Mouse (Mus musculus): Measurements from ENCODE around the gene Klhl29.
A peak's percentile ranks its signal among the peaks of the same experiment; 100 is the strongest.

The Klhl29 gene

DNA sequence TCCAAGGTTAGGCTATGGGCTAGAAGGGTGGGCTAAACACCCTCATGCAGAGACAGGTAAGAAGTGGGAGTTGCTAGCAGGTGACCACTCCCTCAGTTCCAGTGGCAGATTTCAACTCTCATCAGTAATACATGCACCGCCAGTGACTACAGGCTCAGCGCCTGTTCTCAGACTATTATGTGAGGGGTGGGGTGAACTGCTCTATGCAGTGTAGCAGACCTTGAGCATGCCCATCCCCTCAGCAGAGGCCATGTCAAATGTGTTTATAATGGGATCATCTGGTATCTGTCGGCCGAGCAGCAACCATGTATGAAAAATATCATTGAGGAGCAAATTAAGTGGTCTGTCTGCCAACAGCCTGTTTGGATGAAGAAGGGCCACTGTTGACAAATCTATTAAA, 72.4 kb downstream of the Klhl29 start:
- no peak for DNase-seq (ENCODE audit: low read depth, low spot score)

DNA sequence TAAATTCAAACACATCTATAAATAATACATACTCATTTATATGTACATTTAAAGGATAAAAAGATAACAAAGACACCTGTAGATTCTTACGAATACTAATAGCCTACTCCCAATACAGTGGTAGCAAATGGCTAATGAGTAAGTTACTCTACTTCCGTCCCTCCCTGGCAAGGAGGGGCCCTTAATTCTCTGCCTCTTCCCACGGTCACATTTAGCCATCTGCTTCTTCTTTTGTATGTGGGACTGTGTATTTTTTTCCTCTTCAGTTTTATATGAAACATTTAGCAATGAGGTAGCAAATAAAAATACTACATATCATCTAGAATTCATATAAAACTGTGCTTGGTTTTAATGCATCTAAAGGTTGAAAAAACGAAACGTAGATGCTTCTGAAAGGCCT, 73.6 kb downstream of the Klhl29 start:
- DNase-seq (ENCODE audit: low read depth, low spot score), result peak; percentile 65

- peak; percentile 43 for DNase-seq (ENCODE audit: low read depth, low spot score)
Observed at GRCm38 (mm10) chr12:5296422-5296821, 79.1 kb downstream of the Klhl29 start.

GRCm38 (mm10) chr12:5292316-5292715, 83.2 kb downstream of the Klhl29 start:
- no peak for DNase-seq (ENCODE audit: low read depth, low spot score)

- peak; percentile 80 for DNase-seq (ENCODE audit: low read depth, low spot score)
Observed at GRCm38 (mm10) chr12:5285579-5285978, 89.9 kb downstream of the Klhl29 start.

DNA sequence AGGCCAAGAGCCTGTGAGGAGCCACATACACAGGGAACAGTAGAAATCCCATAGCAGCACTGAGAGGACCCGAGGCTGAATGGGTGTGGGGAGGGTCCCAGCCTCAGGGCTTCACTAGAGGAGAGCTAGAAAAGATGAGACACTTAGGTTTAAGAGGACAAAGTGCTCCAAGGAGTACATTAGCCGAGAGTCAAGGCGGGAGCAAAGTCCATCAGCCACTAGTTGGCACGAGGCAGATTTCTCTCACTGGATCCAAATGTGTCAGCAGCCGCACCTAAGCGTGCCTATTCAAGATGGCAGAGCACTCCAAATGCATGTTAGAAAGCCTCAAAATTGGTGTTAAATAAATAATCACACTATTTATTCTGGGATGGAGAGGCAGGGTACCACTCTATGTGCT, 90.5 kb downstream of the Klhl29 start:
- DNase-seq (ENCODE audit: low read depth, low spot score), result no peak

DNA sequence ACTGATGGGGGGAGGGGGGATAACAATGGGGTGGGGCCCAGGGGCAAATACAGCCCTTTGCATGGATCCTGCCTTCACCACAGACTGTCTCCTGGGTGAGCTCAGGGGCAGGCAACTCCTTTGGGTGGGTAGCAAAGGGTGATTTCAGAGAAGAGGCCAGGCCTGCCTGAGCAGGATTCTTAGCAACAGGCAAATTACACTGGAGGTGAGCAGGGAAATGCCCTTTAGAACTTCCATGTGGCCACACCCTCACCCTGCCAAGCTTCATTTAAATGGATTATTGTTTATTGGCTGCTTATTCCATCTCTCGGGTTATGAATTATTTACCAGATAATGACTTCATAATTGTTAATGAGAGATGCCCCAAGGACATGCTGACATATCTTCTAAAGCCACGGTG, 91.8 kb downstream of the Klhl29 start:
- no peak for DNase-seq (ENCODE audit: low read depth, low spot score)

DNA sequence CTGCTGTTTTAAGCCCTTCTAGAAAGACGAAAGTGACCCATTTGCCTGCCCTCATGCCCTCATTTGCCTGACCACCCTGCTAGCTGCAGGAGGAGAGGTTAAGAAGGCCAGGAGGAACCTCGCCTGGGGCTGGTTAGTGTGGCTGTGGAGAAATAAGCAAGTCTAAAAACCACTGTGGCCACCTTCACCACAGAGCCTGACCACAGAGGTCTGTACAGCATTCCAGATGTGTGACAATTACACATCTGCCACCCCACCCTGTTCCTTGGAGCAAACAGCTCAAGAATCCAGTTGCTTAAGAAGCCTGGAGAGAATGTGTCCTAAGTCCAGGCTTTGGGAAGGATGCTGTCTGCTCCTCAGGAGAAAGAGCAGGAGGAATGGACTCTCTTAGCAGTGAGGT, 92.9 kb downstream of the Klhl29 start:
- no peak for DNase-seq (ENCODE audit: low read depth, low spot score)

DNA sequence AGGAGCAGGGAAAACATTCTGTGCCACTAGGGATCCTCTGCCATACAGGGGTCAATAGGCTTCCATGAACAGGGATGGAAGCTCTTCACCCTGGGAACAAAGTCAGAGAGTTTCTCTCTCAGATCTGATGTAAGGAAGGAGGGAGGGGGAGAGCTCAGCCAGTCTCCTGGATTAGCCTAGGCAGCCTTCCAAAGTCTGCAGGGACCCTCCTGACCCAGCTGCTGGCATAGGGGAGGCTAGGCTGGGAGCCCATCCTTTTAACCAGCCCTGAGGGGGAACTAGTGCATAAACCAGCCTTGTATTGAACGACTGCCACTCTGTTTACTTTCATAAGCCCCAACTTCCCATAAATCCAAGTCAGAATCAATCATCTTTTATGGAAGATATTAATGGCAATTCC, 95.6 kb downstream of the Klhl29 start:
- no peak for DNase-seq (ENCODE audit: low read depth, low spot score)

DNA sequence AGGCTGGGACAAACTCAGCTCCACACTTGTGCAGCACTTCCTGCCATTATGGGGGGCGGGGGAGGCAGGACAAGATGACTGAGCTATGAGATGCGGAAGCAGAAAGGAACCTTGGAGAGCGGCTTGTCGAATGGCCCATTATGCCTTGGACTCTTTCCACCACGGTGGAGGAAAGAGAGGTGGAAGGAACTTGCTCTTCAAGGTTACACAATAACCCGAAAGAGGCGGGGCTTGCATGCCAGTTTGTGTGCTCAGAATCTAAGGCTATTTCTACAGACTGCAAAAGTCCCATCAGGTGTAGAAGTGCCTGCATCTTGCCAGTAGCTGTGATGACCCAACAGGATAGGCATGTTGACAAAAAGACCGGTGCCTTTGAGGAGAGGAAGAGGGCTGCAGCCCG, 98.5 kb downstream of the Klhl29 start:
- no peak for DNase-seq (ENCODE audit: low read depth, low spot score)

- DNase-seq (ENCODE audit: low read depth, low spot score), result peak; percentile 56
Observed at GRCm38 (mm10) chr12:5275507-5275936, 100.0 kb downstream of the Klhl29 start.

GRCm38 (mm10) chr12:5274519-5274944, 101.0 kb downstream of the Klhl29 start:
- DNase-seq (ENCODE audit: low read depth, low spot score), result peak; percentile 81

DNA sequence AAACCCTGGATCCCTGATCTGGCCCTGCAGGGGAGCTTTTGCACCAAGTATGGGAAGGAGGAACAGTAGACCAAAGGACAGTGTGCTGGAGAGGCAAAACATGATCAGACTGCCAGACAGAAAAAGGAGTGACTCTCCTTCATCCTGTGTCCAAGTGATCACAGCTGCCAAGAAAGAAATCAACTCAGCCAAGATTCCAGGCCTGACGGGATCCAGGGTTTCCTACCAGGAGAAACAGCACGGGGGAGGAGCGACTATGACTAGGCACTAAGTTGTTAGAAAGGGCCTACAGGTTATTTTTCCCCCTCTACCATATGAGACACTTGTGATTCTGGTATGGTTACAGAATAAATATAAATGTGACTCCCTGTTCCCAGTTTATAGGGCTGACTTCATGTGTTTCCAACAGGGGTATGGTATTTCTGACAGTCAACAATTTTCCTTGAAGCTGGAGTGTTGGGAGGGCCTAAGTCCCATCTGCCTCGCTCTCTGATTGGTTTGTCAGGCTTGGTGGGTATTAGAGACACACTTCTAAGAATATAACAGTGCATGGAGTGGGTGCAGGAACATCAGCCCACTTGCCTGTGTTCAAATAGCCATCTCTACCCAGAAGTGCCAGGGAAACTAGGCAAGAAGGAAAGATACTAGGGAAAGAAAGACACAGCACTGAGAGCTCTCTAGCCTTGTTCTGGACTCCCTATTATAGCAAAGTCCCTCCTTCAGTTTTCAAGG, 102.0 kb downstream of the Klhl29 start:
- peak; percentile 80 for DNase-seq (ENCODE audit: low read depth, low spot score)

DNA sequence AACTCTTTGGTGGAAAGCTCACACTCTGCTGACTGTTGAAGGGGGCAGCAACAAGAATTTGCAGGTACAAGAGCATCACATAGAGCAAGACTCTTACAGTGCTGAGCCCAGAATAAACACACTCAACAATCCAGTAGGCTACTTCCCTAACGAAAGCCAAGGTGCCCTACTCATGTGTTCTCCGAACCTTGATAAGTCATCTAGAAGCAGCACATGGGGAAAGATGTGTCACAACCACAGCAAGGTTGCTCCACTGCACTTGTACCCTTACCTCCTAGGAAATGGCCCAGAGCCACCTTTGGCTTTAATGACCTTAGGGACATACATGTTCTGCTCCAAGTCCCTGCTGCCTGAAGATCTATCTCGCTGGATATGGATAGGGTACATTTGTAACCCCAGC, 105.0 kb downstream of the Klhl29 start:
- DNase-seq (ENCODE audit: low read depth, low spot score), result no peak

DNA sequence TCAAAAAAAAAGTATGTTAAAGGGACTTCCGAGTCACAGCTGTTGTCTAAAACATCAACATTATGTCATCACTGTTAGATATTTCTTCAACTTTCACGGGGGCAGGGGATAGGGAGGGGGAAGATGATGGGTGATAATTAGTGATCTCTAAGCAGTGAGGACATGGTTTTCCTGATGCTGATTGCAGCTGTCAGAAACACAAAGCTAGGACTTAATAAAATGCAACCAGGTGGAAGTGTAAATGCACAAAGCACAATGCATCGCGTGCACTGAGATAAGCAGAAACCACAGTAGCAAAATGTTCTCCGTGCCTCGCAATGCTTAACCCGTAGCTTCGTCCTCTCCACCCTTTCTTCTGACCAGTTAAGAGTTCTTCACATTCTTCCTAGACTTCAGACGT, 105.5 kb downstream of the Klhl29 start:
- no peak for DNase-seq (ENCODE audit: low read depth, low spot score)

GRCm38 (mm10) chr12:5269061-5269460, 106.4 kb downstream of the Klhl29 start:
- DNase-seq (ENCODE audit: low read depth, low spot score), result peak; percentile 27

GRCm38 (mm10) chr12:5268188-5268612, 107.3 kb downstream of the Klhl29 start:
- peak; percentile 94 for DNase-seq (ENCODE audit: low read depth, low spot score)

DNA sequence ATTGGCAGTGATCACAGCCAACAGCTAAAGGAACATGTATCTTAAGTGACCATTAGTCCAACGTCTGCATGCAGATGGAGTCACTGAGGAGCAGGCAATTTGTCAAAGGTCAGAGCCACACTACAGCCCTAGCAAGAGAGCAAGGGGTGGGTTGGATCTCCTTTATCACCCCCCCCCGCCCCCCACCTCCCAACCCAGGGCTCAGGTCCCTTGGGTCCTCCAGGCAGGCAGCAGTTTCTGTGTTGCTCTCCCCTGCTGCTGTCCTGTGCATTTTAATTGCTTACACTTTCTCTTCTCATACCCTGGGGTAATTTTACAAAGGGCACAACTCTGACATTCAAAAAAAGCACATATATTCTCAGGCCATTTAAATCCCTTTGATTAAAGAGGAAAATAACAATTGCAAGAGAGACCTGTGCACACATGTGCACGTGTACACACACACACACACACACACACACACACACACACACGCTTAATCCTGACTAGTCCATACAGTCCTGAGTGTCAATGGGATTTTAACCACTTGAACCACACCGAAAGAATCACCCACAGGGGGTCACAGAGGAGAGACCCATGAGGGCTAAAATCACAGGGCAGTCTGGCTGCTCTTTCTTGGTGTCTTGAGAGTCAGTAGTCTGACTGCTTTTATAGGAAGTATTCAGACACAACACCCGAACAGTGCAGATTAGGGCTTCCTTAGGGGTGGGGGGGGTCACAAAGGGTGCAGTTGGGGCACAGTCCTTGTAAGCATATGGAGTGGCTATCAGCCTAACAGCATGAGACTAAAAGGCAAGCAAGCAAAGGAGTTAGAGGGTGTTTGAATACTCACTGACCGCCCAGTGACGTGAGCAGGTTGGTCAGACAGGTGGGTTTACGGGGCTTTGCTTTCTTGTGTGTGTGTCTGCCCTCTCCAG, 108.0 kb downstream of the Klhl29 start:
- DNase-seq (ENCODE audit: low read depth, low spot score), result no peak

DNA sequence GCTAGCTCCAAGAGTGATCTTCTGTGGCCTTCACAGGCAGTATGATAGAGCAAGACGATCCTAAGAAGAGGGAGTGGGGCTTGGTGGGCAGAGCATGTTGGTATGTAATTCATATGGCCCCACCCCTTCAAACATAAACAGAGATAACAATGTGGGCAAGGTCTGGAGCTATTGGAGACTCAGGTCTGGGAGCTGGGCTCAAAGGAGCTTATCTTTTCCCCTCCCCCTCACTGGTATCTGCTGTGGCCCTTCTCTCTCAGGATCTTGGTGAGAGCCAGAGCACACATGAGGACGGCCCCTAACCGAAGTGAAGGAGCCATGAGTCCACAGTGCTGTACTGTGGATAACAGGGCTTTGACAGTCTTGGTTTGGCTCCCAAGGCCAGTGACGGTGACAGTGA, 108.7 kb downstream of the Klhl29 start:
- DNase-seq (ENCODE audit: low read depth, low spot score), result no peak

- DNase-seq (ENCODE audit: low read depth, low spot score), result no peak
Observed at GRCm38 (mm10) chr12:5261476-5261875, 114.0 kb downstream of the Klhl29 start.

DNA sequence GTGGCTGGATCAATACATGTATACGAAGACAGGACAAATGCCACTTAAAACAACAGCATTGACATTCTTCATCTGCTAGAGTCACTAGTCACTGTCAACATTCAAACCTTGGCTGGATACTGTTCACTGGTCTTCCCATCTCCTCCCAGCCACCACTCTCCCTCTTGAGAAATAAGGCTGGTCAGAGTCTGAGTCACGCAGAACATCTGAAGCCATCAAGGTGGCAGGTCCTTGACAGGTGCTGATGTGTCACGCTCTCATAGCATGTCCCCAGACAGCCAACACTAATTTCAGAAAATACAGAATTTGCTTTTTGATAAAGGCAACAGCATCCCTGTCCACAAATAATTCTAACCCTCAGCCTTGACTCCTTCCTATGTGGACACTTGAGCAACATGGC, 116.7 kb downstream of the Klhl29 start:
- DNase-seq (ENCODE audit: low read depth, low spot score), result no peak

GRCm38 (mm10) chr12:5257174-5257573, 118.3 kb downstream of the Klhl29 start:
- DNase-seq (ENCODE audit: low read depth, low spot score), result peak; percentile 62

DNA sequence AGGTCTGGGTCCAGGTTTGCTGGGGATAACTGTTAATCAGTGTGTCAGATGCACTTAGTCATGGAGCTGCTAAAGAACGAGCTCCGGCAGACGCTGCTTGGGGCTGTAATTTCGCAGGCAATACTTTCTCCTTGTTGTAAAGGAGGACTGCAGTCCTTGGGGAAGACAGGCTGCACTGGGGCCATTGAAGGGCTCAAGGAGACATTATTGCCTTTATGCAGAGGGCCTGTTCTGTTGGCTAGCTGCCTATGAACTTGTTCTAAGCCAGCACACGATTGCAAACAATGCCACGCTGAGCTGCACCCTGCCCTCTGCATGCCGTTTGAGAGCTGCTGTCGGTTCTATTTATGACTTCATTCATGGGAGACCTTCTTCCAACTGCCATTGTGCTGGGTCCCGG, 120.4 kb downstream of the Klhl29 start:
- no peak for DNase-seq (ENCODE audit: low read depth, low spot score)

Data from brain, adult 2 months (tissue).